Mouse (Mus musculus) spleen, adult 18-20 months (tissue): Measurements from ENCODE around the gene Stx8.

Source experiments
- DNase-seq, 2 experiments: peaks; one replicate each; pipeline ENCODE4 v3.0.0; 2022; ENCODE audit warnings: mixed read lengths in 2 of 2

Gene Stx8

DNA sequence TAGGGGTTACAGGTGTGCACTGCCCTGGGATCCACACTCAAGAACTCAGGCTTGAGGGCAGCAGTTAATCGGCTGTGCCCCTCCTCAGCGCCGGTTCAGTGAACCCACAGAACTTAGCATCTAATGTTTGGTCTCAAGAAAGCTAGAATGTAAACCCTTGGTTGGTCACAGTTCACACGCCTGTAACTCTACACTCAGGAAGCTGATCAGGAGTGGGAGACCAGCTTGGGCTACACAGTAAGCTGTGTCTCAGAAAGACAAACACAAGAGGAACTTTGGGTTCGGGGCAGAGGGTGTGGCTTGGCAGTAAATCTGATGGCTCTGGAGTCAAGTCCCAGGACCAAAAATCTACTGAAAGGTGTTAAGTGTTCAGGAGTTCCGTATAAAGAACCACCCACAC, 17.6 kb downstream of the Stx8 start:
- DNase-seq = no peak

DNA sequence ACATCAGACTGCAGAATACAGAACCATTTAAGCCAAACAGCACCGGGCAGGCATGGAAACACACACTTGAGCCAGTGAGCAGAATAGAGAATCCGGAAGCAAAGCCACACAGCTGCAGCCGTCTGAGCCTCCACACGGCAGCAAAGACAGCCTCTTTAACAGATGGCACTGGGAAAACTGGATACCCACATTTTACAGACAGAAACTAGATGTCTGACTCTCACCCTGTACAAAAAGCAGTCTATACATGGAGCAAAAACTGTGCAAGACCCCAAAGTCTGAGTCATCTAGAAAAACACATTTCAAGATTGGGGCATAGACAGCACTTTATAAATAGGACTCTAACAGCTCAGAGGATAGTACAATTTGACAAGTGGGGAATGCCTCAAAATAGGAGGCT, 25.2 kb downstream of the Stx8 start:
- DNase-seq = no peak

DNA sequence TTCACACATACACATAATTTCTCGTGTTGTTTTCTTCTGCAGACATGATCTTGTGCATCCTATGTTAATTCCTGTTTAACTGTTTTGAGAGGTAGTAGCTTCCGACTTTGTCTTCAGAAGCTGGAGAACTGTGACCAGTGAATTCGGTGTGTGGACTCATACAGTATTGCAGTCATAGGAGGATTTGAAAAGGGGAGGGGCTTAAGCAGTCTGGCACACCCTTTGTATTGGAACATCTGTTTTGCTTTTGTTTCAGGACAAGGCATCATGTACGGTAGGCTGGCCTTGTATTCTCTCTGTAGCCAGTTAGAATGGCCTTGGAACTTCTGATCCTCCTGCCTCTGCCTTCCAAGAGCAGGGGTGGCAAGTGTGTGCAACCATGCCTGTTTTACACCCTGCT, 30.0 kb downstream of the Stx8 start:
- DNase-seq = no peak

DNA sequence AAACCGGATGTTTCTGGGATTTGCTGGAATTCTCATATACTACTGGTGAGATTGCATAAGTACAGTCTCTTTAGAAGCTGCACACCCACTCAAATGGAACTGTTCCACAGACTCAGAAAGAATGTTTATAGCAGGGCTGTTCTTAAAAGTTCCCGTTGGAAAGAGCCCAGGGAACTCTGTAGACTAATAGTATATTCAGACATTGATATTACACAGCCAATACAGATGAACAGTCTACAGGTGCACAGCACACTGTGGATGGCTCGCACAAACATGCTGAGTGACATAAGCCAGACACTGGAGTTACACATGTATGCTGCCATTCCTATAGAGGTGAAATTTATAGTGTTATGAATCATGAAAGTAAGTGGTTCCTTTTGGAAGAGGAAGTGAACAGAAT, 32.9 kb downstream of the Stx8 start:
- no peak for DNase-seq

DNA sequence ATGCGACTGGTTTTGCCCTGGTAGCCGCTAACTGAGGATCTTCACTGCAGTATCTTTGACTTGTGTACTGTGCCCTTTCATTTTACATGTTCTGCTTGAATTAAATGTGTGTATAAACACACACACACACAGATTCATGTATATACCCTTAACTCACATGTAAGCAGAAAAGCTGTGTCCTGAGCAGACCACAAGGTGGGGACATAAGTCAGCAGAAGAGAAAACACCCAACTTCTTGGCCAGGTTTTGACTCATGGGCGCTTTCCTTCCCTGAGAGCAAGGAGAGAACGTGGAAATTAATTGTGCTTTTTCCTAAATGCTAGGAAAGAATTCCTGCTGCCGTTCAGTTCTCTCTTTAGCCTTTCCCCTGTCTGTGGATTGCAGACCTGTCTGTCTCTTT, 33.6 kb downstream of the Stx8 start:
- DNase-seq = no peak

DNA sequence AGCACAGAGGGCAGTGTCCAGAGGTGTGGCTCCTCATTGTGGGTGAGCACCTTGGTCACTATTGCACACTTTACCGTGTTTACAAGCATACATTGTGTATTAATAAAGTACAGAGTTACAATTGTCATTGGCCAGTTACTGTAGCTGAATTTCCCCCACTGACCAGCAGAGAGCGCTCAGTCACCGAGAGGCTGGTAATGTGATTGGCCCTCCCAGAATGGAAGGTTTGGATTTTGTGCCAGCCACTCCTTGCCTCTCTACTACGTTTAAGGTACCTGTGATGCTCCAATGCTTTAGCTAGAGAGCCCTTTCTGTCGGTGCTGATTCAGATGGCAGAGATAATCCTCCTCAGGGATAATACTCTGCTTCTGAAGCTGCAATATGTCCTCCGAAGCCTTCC, 38.2 kb downstream of the Stx8 start:
- peak; percentile 10 to 60 for DNase-seq

DNA sequence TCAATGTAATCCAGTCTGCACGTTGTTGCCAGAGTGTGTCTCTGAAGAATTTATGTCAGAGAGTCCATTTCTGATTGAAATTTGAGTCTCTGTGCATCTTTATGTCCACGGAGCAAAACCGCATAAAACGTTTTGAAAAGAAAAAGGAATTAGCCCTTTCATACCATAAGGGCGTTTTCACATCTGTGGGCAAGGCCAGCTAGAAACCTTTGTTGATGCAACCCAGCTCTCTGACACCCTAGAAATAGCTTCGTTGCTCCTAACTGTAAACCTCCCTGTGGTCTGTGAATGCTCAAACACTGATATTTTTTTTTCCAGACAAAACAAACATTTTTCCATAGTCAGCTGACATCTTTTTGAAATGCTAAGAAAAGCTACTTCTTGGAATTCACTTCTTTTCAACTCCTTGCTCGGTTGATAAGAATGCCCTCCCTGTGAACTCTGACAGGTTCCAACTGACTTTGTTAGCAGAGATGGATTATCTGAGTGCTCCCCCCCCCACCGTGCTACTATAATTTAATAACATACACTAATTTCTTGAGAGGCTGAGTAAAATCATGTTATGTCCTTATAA, 40.3 kb downstream of the Stx8 start:
- DNase-seq = no peak

DNA sequence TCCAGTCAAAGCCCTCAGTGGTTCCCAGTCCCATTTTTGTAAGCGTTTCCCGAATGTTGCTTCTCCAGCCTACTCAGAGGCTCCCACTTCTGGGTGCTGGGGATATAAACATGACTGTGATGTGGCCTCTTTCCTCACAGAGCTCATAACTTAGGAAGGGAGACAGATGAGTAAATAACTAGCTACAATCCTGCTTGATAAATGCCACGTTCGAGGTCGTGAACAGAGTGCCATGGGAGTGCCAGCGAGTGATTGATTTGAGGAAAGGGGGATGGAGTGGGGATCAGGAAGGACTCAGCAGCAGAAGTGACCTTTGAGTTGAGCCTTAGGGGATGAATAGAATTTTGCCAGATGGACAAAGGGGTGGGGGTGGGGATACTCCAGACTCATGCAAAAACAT, 41.7 kb downstream of the Stx8 start:
- no peak for DNase-seq

DNA sequence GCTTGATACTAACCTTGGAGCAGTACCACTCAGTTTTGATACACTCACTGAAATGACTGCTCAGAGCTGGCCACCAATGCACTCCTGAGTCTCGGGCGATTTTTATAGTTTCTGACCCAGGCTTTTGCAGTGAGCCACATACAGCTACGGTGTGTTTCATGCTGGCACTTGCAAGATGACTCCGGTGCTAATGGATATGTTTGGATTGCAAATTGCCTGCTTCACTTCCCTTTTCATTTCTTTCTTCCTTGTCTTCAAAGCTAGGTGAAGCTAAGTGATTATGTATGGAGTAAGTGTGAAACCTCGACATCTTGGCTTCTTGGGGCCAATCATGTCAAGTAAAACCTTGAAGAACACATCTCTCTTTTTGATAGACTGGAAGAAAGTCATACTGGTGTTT, 43.4 kb downstream of the Stx8 start:
- DNase-seq = no peak

DNA sequence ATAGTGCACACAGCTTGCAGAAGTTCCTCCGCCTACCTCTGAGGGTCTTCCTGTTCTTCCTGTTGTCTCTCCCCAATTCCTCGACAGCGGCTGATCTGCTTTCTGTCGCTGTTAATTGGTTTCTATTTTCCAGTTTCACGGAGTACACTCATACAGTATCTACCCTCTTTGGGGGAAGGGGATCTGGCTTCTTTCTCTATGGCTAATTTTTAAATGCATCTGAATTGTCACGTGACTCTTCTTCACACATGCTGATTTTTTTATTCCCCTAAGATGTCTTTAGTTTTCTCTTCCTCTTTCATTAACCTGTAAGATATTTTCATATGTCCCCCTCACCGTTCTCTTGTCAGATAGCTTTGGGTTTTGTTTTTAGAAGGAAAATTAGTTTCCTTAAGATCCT, 46.2 kb downstream of the Stx8 start:
- no peak for DNase-seq

DNA sequence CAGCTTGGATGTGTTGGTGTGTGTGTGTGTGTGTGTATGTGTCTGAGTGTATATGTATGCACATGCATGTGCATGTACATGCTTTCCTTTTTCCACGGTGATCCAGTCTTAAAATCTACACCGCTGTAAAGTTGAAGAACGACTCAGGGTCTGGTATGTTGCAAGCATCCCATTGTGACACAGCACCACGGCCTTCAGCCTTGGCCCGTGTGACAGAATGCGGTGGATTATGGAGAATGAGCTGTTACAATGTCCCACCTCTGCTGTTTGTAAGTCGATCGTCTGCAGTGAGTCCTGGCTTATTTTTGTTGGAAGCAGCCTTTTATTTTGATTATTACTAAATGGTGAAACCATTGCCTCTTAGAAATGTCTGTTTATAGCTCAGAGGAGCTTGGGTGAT, 52.2 kb downstream of the Stx8 start:
- DNase-seq = no peak

DNA sequence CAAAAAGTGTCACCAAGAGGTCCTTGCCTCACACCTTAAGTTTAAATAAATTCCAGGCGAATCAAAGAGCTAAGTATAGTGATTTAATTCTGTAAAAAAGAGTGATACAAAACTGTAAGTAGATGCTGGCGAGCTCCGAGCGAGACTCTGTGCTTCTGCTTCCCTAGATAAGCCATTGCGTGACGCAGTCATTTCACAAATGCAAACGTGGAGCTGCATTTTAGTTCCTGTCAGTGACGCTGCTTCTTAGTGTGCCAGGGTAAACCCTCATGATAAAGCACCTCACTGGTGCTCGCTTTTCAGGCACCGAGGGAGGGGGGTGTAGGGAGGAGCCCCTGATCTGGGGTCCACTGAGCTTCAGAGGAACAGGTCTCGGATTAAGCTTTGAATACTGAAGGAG, 53.2 kb downstream of the Stx8 start:
- DNase-seq = no peak

DNA sequence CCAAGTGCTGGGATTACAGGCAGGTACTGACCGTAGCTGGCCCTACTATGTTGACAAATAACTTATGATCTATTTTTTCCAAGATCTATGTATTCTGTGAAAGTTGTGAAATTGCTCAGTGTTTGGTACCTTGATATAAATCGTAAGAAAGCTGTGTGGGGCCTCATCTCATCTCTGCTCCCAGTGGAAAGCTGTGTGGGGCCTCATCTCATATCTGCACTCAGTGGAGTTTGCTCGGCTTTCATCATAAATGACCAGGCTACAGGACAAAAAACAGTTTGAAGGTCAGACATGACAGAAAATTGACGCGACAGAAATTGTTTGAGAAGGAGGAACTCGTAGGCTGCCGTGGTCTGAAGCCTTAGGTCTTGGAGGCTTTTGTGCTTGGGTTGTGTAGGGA, 56.0 kb downstream of the Stx8 start:
- DNase-seq = no peak

DNA sequence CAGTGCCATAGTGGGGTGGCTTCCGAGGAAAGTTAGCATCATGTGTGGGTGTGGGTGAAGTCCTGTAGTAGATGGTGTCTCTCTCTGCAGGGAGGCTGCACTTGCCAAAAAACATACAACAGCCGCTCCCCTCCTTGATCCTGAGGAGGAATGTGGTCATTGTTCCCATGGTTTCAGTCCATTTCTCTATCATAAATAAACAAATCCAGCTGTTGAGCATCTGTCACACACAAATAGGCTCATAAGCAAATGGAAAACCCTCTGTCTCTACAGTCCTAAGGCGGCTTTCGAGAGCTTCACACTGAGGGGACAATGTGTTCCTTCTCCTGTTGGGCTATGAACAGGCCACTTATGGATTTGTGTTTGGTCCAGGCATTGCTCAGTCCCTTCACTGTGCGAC, 56.9 kb downstream of the Stx8 start:
- DNase-seq = no peak

DNA sequence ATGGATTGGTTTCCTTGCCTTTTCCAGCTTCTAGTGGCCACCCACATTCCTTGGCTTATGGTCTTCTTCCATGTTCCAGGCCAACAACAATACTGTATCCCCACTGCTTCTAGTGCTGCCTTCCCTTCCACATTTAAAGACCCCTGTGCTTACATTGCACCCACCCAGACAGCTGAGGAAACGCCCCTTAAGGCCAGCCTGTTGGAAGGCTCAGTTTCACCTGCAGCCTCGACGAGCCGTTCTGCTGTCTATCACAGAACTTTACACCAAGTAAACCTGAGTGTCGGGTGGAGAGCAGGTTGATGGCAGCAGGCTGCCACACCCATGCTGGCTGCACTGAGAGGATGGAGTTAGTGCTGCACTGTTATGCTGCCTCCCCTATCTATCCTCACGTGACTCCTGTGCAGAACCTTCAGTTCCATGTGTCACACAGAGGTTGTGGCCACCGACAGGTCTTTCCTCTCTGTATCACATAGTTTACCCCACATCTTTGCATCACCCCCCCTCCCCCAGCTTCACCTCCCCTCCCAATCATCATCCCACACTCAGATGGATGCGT, 57.9 kb downstream of the Stx8 start:
- no peak for DNase-seq

DNA sequence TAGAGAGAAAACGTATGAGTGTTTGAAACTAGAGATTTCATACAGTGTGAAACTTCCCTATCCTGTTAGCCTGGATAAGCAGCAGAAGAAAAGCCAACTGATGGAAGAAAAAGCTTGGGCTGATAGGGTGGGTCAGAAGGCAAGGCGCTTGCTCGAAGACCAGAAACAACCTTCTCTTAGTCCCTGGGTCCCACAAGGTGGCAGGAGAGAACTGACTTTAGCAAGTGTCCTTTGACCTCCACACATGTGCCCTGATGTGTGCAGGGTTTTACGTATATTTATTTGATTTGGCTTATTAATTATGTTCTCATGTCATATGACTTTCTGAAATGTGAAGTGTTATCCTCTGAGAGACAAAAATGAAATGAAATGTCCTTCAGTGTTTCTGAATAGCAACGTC, 60.6 kb downstream of the Stx8 start:
- no peak for DNase-seq

DNA sequence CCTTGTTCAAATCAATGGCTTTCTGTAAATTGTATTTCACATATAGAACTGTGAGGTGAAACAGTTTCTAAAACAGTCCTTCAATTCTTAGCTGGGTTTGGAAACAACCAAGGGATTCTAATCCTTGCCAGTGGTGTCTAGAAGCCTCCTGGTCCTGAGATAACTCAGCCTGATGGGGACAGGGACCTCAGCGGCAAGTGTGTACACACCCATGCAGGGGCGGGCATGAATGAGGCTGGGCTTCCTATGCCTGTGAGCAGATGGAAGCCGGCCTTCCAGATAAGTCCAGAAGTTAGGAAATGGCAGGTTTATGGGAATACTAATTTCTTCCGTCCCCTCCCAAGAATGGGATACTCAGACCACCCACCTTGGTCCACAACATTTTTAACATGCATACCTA, 63.1 kb downstream of the Stx8 start:
- no peak for DNase-seq

DNA sequence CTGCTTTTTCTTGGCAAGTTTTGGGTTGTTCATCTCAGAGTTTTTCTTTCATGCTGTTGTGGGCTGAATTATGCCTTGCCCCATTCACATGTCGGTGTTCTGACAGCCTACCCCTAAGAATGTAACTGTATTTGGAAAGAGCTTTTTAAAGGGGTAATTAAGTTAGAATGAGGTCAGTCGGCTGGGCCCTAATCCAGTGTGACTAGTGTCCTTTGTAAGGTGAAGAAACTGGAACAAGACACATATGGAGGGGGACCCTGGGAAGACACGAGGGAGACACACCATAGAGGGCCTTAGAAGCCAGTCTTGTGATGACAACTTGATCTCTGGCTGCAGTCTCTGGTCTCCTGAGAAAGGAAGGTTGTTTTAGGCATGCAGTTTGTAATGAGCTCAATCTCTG, 63.9 kb downstream of the Stx8 start:
- DNase-seq = no peak

DNA sequence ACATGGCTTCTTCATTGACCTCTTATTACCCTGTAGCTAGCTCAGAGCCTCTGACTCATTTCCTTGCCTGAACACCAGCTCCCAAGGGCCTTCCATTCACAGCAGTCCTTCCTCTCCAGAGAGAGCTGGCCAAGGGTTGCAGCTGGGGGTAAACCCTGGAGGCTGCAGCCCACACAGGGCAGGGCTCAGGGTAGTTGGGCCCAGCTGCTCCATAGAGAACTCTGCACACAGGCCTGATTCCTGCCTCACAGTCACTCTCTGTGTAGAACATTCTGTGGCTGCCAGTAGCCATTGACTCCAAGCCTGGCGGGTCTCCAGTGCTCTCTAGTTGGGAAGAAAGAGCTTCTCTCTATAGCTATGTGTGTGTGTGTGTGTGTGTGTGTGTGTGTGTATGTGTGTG, 64.8 kb downstream of the Stx8 start:
- DNase-seq = no peak

DNA sequence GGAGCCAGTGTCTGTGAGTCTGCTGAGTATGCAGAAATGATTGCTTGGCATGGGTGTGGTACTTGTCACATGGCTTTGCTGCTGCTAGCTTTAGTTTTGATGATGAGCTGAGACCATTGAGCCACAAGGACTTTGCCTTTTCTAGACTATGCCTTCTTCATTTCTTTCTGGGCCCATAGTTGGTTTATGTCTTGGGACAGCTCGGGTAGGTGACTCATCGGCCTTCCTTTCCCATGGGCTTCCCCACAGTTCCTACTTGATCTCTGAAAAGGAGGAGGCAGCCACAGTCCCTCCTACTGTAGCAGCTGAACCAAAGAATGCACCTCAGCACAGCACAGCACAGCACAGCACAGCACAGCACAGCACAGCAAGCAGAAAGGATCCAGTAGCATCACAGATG, 66.5 kb downstream of the Stx8 start:
- no peak for DNase-seq

DNA sequence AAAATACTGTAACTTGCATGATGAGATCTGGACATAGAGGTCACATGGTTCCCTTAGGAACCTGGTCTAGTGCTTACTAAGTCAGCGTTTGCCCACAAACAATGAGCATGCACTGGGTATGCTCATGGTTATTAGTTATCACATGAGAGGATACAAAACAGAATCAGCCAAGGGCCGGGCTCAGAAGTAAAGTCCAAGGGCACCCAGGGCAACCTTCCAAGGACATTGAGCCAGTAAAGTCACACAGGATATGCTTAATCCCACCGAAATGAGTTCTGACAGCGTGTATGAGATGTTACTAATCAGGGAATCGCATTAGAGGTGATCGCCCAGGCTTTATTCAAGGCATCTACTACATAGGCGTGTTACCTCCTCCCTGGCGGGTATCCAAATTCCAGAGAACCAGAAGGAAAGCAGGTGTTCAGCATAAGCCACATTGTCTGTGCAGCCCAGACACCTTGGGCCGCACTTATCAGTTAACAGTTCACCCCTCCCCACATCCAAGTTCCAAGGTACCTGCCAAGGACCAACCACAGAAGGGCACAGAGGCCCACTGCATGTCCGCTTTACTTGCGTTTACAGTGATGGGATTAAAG, 67.4 kb downstream of the Stx8 start:
- no peak for DNase-seq

DNA sequence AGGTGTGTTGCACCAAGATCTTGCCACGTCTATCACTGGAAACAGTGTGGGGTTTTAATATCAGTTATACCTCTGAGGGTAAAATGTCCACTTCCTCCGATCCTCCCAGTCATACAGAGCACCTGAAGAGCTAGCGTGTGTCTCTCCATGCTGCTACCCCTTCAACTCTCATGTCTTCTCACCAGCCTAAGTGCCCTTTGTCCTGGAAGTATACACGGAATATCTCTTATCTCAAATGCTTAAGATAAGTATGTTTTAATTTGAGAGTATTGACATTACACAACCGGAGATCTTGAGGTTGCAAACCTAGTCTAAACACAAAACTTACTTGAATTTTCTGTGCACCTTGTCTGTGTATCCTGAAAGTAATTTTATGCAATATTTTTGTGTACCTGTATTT, 68.4 kb downstream of the Stx8 start:
- DNase-seq = no peak

DNA sequence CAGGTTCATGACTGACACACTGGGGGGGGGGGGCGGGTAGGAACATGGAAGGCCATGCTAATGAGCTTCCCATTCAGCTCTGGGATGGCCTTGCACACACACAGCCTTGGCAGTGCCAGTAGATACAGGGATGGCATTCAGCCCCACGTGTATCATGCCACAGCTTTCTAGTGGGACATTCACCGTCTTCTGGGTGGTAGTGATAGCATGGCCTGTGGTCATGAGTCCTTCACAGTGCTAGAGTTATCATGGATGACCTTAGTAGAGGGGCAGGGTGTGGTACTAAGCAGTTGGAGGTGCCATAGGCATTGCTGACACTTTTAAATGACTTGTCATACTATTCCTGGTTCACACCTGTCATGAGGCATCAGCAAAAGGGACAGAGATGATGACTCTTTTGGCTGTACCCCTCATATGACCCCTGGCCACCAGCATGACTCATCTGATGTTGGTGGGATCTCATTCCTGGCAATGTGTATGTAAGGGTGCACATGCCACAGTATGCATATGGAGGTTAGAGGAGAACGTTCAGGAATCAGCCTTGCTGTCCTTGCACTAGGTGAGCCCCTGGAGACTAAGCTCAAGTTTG, 69.4 kb downstream of the Stx8 start:
- no peak for DNase-seq

DNA sequence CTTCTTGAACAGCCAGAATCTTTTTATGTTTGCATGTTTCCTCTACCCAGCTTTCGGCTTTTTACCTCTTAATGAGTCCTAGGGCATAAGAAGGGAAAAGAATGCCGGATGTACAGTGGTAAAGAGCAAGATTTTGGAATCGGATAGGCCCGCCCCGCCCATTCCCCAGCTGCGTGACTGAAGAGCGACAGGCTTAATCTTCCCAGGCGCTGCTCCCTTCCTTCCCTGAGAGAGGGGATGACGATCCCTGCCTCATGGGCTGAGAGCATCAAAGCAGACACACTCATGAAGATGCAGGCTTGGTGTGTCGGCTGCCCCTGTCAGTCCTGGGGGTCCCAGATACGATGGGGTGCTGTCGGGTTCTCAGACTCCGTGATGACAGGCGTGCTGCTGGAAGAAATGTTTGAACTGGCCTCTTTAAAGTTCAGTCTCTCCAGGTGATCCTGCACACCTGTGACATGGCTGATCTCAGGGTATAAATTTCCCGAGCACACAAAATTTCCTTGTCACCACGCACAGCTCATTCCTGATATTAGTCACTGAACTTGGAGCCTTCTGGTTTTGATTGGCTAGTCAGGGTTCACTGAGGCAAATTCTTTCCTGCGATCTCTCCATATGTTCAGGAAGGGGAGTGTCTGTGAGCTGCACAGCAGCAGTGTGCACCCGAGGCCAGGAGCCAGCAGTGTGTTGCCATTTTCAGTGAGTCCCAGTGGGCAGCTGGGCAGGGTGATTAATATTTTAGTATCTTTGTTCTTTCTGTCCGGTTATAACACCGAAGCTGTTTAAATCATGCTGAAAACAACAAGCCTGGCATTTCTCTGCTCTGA, 70.4 kb downstream of the Stx8 start:
- no peak for DNase-seq
